Mouse (Mus musculus): Measurements from ENCODE around the gene Fcgr3. TPM values are rescaled to one million over a fixed set of nuclear protein-coding genes. Genes with fewer than 3 reads are reported as not detected.
"Not testable (repeated sequence)": the region's sequence is repeated elsewhere in the genome, so short reads cannot be mapped to it uniquely, and the experiment has no call there.

Gene Fcgr3
- polyA plus RNA-seq, 1 experiment from 2014 or later = 9.4 TPM

DNA sequence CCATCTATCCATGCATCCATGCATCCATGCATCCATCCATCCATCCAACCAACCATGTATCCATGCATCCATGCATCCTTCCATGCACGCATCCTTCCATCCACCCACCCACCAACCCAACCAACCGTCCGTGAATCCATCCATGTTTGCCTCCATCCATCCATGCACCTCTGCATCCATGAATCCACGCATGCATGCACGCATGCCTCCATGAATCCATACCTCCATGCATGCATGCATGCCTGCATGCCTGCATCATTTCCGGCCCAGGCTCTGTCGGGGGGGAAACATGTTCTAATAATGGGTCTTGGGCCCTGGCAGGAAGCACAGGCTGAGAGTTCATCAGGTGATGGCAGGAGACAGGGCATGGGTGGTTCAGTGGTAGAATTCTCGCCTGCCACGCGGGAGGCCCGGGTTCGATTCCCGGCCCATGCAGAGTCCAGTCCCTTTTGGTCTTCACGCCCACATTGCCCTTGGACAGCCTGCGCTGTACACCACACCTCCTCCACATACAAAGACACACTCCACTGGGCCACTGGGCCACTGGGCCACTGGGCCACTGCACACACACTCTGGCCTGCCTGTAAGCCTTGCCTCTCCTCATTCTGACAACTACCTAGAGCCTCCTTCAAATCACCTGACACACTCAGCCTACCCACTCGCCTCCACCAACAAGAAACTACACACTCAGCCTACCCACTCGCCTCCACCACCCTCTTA lies 16.9 kb upstream of the Fcgr3 start:
- H3K27me3 ChIP-seq = peaks cover 38% of the 10 kb centered on the region
- 42% methylated on average over 11 of the region's 17 CpGs for whole genome bisulfite sequencing
- not testable (repeated sequence) for H3K9ac ChIP-seq, H3K4me2 ChIP-seq, H3K4me1 ChIP-seq, H3K36me3 ChIP-seq, H3K9me3 ChIP-seq, H3K4me3 ChIP-seq, H3K27ac ChIP-seq
- 0 out of 2 replicates have a peak, but pooled peaks have one; percentile 0 for ATAC-seq (ENCODE audit: insufficient number of reproducible peaks, insufficient read depth, low FRiP score, low TSS enrichment, low read depth)

DNA sequence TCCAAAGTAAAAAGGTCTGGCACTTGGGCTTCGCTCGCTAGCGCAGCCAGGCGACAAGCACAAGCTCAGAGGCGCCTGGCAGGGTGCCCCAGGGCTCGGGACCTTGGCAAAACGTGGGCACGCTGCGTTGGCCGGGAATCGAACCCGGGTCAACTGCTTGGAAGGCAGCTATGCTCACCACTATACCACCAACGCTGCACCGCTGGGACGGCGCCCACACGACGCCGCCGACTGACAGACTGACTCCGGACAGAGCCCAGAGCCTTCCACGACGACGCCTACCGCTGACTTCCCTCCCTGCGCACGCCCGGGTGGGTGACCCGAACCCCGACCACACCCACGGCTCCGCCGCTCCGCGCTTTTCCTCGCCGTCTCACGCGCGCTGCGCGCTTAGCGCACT lies 15.1 kb upstream of the Fcgr3 start:
- not testable (repeated sequence) for H3K4me3 ChIP-seq, H3K9ac ChIP-seq, H3K9me3 ChIP-seq, H3K4me2 ChIP-seq, H3K27ac ChIP-seq, H3K4me1 ChIP-seq, H3K36me3 ChIP-seq
- peaks cover 32% of the 10 kb centered on the region for H3K27me3 ChIP-seq
- WGBS = no CpG with 5 or more reads among the region's 43 CpGs
- peak; percentile 7; the same call in 1 of the 2 replicates for ATAC-seq (ENCODE audit: insufficient number of reproducible peaks, insufficient read depth, low FRiP score, low TSS enrichment, low read depth)

DNA sequence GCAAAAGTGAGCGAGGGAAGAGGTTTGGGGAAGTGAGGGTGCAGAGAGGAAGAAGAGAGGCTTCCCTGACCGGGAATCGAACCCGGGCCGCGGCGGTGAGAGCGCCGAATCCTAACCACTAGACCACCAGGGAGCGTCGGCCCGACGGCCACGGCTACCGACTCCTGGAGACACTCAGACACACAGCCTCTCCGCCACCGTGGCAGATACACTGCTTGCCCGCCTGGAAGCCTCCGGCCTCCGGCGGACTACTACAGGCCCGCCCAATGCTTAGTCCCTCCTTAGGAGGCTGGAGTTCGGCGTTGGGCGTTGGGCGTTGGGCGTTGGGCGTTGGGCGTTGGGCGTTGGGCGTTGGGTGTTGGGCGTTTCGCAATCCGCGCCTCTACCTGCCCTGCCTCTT lies 14.6 kb upstream of the Fcgr3 start:
- ATAC-seq (ENCODE audit: insufficient number of reproducible peaks, insufficient read depth, low FRiP score, low TSS enrichment, low read depth) = 0 out of 2 replicates have a peak, but pooled peaks have one; percentile 15
- H3K4me3 ChIP-seq, H3K9ac ChIP-seq, H3K36me3 ChIP-seq, H3K4me2 ChIP-seq, H3K9me3 ChIP-seq, H3K4me1 ChIP-seq, H3K27ac ChIP-seq: not testable (repeated sequence)
- WGBS = 0% methylated on average over 1 of the region's 35 CpGs
- peaks cover 33% of the 10 kb centered on the region for H3K27me3 ChIP-seq

DNA sequence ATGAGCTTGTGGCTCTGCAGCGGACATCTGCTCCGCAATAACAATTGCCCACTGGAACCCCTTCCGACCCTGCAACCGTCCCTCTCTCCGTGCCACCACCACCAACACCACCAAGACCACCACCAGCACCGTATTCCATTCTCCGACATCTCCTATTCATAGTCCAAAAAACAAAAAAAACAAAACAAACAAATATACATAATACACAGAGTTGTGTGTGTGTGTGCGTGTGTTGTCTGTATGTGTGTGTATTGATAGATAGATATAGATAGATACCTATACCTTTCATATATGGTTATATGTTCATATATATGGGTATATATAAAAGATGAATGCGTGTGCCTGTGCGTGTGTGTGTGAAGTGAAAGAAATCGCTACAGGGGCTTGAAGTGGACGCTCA lies 13.7 kb upstream of the Fcgr3 start:
- peak overlapping the region; percentile 28; the same call in 1 of the 2 replicates for H3K4me3 ChIP-seq
- not testable (repeated sequence) for H3K9ac ChIP-seq; H3K9me3 ChIP-seq; ATAC-seq (ENCODE audit: insufficient number of reproducible peaks, insufficient read depth, low FRiP score, low TSS enrichment, low read depth); H3K4me1 ChIP-seq; H3K36me3 ChIP-seq; H3K27ac ChIP-seq
- 24% methylated on average over 12 of the region's 12 CpGs for WGBS
- H3K4me2 ChIP-seq = peak overlapping the region; percentile 47
- peaks cover 41% of the 10 kb centered on the region for H3K27me3 ChIP-seq

DNA sequence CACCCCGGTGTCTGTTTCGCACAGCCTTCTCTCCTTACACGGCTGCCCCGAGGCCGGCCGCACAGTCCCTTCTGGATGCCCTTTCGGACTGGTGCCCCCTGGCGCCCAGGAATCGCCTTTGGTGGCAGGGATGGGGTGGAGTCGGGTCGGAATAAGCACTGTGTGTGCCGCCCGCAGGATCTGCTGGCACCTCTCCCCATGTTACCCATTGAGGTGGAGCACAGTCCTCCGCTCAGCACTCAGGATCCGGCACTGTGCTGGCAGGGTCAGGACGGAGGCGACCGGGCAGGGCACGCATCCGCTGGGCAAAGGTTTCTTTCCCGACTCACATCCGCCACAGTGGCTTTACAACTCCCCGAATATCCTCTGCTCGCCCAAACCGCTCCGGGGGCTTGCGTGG lies 13.2 kb upstream of the Fcgr3 start:
- Histone ChIP-seq H3K4me2 (peak overlapping the region; percentile 47), H3K4me3 (peak overlapping the region; percentile 28), H3K27me3 (peaks cover 41% of the 10 kb centered on the region)
- H3K9ac ChIP-seq, H3K9me3 ChIP-seq, H3K27ac ChIP-seq, H3K4me1 ChIP-seq, H3K36me3 ChIP-seq: not testable (repeated sequence)
- ATAC-seq (ENCODE audit: insufficient number of reproducible peaks, insufficient read depth, low FRiP score, low TSS enrichment, low read depth) = 0 out of 2 replicates have a peak, but pooled peaks have one; percentile 16
- WGBS = 5% methylated on average over 19 of the region's 27 CpGs

DNA sequence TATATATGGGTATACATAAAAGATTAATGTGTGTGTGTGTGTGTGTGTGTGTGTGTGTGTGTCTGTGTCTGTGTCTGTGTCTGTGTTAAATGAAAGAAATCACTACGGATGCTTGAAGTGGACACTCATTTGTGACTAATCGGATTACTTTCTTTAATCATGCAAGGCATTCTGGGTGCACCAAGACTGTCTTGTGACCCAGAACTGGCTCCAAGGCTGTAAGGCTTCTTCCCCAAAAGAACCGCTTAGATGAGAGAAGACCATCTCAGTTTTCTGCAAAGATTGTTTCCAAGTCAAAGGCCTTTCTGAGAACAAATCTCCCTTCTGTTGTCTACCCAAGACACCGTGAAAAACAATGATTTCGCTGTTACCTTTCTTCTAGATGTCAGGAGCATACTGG lies 12.5 kb upstream of the Fcgr3 start:
- 39% methylated on average over 5 of the region's 5 CpGs for WGBS
- H3K4me1 ChIP-seq; ATAC-seq (ENCODE audit: insufficient number of reproducible peaks, insufficient read depth, low FRiP score, low TSS enrichment, low read depth); H3K9me3 ChIP-seq; H3K9ac ChIP-seq; H3K27ac ChIP-seq; H3K4me3 ChIP-seq; H3K4me2 ChIP-seq; H3K36me3 ChIP-seq: not testable (repeated sequence)
- peaks cover 41% of the 10 kb centered on the region for H3K27me3 ChIP-seq

DNA sequence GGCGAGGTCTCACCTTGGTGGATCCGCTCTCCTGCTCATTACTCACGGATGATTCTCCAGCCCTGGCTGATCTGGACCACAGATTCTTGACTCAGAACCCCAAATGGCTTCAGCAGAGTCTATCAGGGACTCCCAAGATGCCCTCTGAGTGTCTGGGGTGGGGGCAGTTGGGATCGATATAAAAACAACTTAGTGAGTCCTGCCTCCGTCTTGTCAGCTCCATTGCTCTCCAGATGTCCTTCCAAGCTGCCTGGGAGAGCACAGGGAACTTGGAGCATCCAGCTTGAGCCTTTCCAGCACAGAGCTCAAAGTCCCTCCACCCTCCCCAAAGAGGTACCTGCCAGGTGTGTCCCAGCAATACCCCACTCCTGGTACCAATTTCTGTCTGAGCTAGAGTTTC lies 11.4 kb upstream of the Fcgr3 start:
- not testable (repeated sequence) for H3K4me3 ChIP-seq; ATAC-seq (ENCODE audit: insufficient number of reproducible peaks, insufficient read depth, low FRiP score, low TSS enrichment, low read depth)

DNA sequence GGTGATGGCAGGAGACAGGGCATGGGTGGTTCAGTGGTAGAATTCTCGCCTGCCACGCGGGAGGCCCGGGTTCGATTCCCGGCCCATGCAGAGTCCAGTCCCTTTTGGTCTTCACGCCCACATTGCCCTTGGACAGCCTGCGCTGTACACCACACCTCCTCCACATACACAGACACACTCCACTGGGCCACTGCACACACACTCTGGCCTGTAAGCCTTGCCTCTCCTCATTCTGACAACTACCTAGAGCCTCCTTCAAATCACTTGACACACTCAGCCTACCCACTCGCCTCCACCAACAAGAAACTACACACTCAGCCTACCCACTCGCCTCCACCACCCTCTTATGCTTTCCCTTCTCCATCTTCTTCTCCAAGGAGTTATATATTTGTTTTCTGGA lies 9.5 kb upstream of the Fcgr3 start:
- not testable (repeated sequence) for H3K4me3 ChIP-seq; H3K9ac ChIP-seq; H3K36me3 ChIP-seq; H3K27ac ChIP-seq; H3K4me1 ChIP-seq; H3K9me3 ChIP-seq; H3K4me2 ChIP-seq; ATAC-seq (ENCODE audit: insufficient number of reproducible peaks, insufficient read depth, low FRiP score, low TSS enrichment, low read depth)
- 15% methylated on average over 7 of the region's 10 CpGs for WGBS
- peaks cover 46% of the 10 kb centered on the region for H3K27me3 ChIP-seq

More for the DNA sequence above, 11.4 kb upstream of the Fcgr3 start:
- WGBS = 71% methylated on average over 5 of the region's 5 CpGs
- H3K9me3 ChIP-seq, H3K4me2 ChIP-seq, H3K27ac ChIP-seq, H3K9ac ChIP-seq, H3K4me1 ChIP-seq, H3K36me3 ChIP-seq: not testable (repeated sequence)
- peaks cover 33% of the 10 kb centered on the region for H3K27me3 ChIP-seq

DNA sequence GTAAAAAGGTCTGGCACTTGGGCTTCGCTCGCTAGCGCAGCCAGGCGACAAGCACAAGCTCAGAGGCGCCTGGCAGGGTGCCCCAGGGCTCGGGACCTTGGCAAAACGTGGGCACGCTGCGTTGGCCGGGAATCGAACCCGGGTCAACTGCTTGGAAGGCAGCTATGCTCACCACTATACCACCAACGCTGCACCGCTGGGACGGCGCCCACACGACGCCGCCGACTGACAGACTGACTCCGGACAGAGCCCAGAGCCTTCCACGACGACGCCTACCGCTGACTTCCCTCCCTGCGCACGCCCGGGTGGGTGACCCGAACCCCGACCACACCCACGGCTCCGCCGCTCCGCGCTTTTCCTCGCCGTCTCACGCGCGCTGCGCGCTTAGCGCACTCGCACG lies 7.5 kb upstream of the Fcgr3 start:
- not testable (repeated sequence) for H3K36me3 ChIP-seq, H3K4me2 ChIP-seq, H3K9me3 ChIP-seq, H3K9ac ChIP-seq, H3K4me1 ChIP-seq, H3K27ac ChIP-seq, H3K4me3 ChIP-seq
- no CpG with 5 or more reads among the region's 45 CpGs for WGBS
- ATAC-seq (ENCODE audit: insufficient number of reproducible peaks, insufficient read depth, low FRiP score, low TSS enrichment, low read depth) = 0 out of 2 replicates have a peak, but pooled peaks have one; percentile 15
- peaks cover 38% of the 10 kb centered on the region for H3K27me3 ChIP-seq

DNA sequence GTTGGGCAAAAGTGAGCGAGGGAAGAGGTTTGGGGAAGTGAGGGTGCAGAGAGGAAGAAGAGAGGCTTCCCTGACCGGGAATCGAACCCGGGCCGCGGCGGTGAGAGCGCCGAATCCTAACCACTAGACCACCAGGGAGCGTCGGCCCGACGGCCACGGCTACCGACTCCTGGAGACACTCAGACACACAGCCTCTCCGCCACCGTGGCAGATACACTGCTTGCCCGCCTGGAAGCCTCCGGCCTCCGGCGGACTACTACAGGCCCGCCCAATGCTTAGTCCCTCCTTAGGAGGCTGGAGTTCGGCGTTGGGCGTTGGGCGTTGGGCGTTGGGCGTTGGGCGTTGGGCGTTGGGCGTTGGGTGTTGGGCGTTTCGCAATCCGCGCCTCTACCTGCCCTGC lies 7.0 kb upstream of the Fcgr3 start:
- not testable (repeated sequence) for H3K4me3 ChIP-seq
- ATAC-seq (ENCODE audit: insufficient number of reproducible peaks, insufficient read depth, low FRiP score, low TSS enrichment, low read depth) = peak; percentile 32; the same call in 1 of the 2 replicates
- WGBS = 0% methylated on average over 1 of the region's 35 CpGs

DNA sequence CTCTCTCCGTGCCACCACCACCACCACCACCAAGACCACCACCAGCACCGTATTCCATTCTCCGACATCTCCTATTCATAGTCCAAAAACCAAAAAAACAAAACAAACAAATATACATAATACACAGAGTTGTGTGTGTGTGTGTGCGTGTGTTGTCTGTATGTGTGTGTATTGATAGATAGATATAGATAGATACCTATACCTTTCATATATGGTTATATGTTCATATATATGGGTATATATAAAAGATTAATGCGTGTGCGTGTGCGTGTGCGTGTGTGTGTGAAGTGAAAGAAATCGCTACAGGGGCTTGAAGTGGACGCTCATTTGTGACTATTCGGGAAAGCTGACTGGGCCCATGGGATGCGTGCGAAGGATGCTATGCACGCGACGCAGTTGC lies 6.1 kb upstream of the Fcgr3 start:
- H3K9ac ChIP-seq; H3K27ac ChIP-seq; H3K9me3 ChIP-seq; H3K4me1 ChIP-seq; H3K36me3 ChIP-seq; H3K4me3 ChIP-seq; ATAC-seq (ENCODE audit: insufficient number of reproducible peaks, insufficient read depth, low FRiP score, low TSS enrichment, low read depth): not testable (repeated sequence)
- 22% methylated on average over 16 of the region's 16 CpGs for WGBS
- Histone ChIP-seq H3K27me3 (peaks cover 39% of the 10 kb centered on the region), H3K4me2 (peak overlapping the region; percentile 30; the same call in 1 of the 2 replicates)

More for the DNA sequence above, 7.0 kb upstream of the Fcgr3 start:
- not testable (repeated sequence) for H3K4me2 ChIP-seq, H3K9me3 ChIP-seq, H3K27ac ChIP-seq, H3K9ac ChIP-seq, H3K36me3 ChIP-seq, H3K4me1 ChIP-seq
- peaks cover 35% of the 10 kb centered on the region for H3K27me3 ChIP-seq

DNA sequence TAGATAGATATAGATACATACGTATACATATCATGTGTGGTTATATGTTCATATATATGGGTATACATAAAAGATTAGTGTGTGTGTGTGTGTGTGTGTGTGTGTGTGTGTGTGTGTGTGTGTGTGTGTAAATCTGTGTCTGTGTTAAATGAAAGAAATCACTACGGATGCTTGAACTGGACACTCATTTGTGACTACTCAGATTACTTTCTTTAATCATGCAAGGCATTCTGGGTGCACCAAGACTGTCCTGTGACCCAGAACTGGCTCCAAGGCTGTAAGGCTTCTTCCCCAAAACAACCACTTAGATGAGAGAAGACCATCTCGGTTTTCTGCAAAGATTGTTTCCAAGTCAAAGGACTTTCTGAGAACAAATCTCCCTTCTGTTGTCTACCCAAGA lies 4.8 kb upstream of the Fcgr3 start:
- 60% methylated on average over 3 of the region's 3 CpGs for WGBS
- H3K27me3 ChIP-seq = peaks cover 47% of the 10 kb centered on the region
- not testable (repeated sequence) for H3K9ac ChIP-seq; ATAC-seq (ENCODE audit: insufficient number of reproducible peaks, insufficient read depth, low FRiP score, low TSS enrichment, low read depth); H3K27ac ChIP-seq; H3K9me3 ChIP-seq; H3K36me3 ChIP-seq; H3K4me2 ChIP-seq; H3K4me1 ChIP-seq
- H3K4me3 ChIP-seq = peak overlapping the region; percentile 0; the same call in 1 of the 2 replicates
